Mouse (Mus musculus) limb, embryonic 10.5 days (tissue): Measurements from ENCODE around the gene Rhbdd1. TPM values are rescaled to one million over a fixed set of nuclear protein-coding genes. Genes with fewer than 3 reads are reported as not detected.

Experiments used
- DNase-seq: peaks from one replicate; pipeline ENCODE4 v3.0.0-alpha.2; 2017; ENCODE audit warnings: low spot score
- H3K27ac ChIP-seq: fragments of 300-500 bp; sonication (generic); 2 replicates; pipeline ENCODE4 v1.5.1; 2016; ENCODE audit warnings: mild to moderate bottlenecking
- H3K27me3 ChIP-seq: fragments of 300-500 bp; sonication (generic); 2 replicates; pipeline ENCODE4 v1.6.1; 2016; ENCODE audit warnings: low read depth, mild to moderate bottlenecking; ENCODE audit not compliant: poor library complexity, severe bottlenecking
- H3K36me3 ChIP-seq: fragments of 300-500 bp; sonication (generic); 2 replicates; pipeline ENCODE4 v1.6.1; 2016; ENCODE audit warnings: mild to moderate bottlenecking, moderate library complexity
- H3K4me1 ChIP-seq: fragments of 300-500 bp; sonication (generic); 2 replicates; pipeline ENCODE4 v1.6.1; 2016
- H3K4me3 ChIP-seq: fragments of 300-500 bp; sonication (generic); 2 replicates; pipeline ENCODE4 v1.5.1; 2016; ENCODE audit warnings: mild to moderate bottlenecking, moderate library complexity
- H3K9me3 ChIP-seq: fragments of 300-500 bp; sonication (generic); replicated peaks from 2 replicates; pipeline ENCODE4 v1.6.1; 2016; ENCODE audit warnings: mild to moderate bottlenecking
- WGBS: fragments of 180-500 bp; shearing (Covaris S2); methylation state at CpG from one replicate; pipeline ENCODE4 v1.1.7; 2016; 5-methylcytosine and 5-hydroxymethylcytosine counted together
- polyA plus RNA-seq: library from polyadenylated mRNA; unstranded; fragments of >200 nt; fragmentation: Nextera tagmentation; extraction: Ambion mirVana; gene quantifications from 2 replicates; pipeline ENCODE4 v1.2.1, GENCODE M21; 2016

The Rhbdd1 gene
- 8.4 and 9.1 TPM in 2 replicates for polyA plus RNA-seq

- 5% methylated on average over 47 of the region's 47 CpGs for WGBS
- Histone ChIP-seq H3K27me3 (no peaks in the 10 kb centered on the region), H3K9me3 (no peaks in the 10 kb centered on the region), H3K4me3 (peak within 1 kb of the TSS; percentile 91), H3K4me1 (peaks cover 15% of the 10 kb centered on the region), H3K27ac (peak within 1 kb of the TSS; percentile 96), H3K36me3 (no peaks in the 10 kb centered on the region)
- DNase-seq: peak; percentile 98
Measured at GRCm38 (mm10) chr1:82316111-82316745, at the start of gene Rhbdd1. TSS of gene Rhbdd1 (plus strand) at chr1:82316452.

- peaks cover 9% of the 10 kb centered on the region; the same call in 1 of the 2 replicates for H3K36me3 ChIP-seq
- H3K4me3 ChIP-seq: no peak overlapping the region
- H3K27ac ChIP-seq: no peak overlapping the region
- DNase-seq: no peak
- WGBS: 75% methylated on average over 4 of the region's 4 CpGs
- H3K4me1 ChIP-seq: peaks cover 10% of the 10 kb centered on the region
- H3K27me3 ChIP-seq: no peaks in the 10 kb centered on the region
- H3K9me3 ChIP-seq: no peaks in the 10 kb centered on the region
Measured at GRCm38 (mm10) chr1:82267547-82267946, 48.7 kb upstream of the Rhbdd1 start.

- H3K9me3 ChIP-seq: no peaks in the 10 kb centered on the region
- WGBS: 76% methylated on average over 5 of the region's 5 CpGs
- no peak overlapping the region for H3K4me3 ChIP-seq
- no peak overlapping the region for H3K27ac ChIP-seq
- H3K36me3 ChIP-seq: peaks cover 19% of the 10 kb centered on the region
- DNase-seq: no peak
- peaks cover 32% of the 10 kb centered on the region for H3K4me1 ChIP-seq
- H3K27me3 ChIP-seq: no peaks in the 10 kb centered on the region
Measured at GRCm38 (mm10) chr1:82272231-82272630, 44.0 kb upstream of the Rhbdd1 start.

- Histone ChIP-seq H3K4me1 (peaks cover 30% of the 10 kb centered on the region), H3K27me3 (no peaks in the 10 kb centered on the region), H3K27ac (0 out of 2 replicates have a peak overlapping the region, but pooled peaks have one; percentile 23), H3K4me3 (no peak overlapping the region), H3K9me3 (no peaks in the 10 kb centered on the region), H3K36me3 (peaks cover 32% of the 10 kb centered on the region)
- no peak for DNase-seq
- WGBS: 57% methylated on average over 6 of the region's 6 CpGs
Measured at GRCm38 (mm10) chr1:82273529-82273928, 42.7 kb upstream of the Rhbdd1 start.

- H3K27ac ChIP-seq: peak overlapping the region; percentile 23; the same call in 1 of the 2 replicates
- WGBS: 30% methylated on average over 1 of the region's 1 CpGs
- no peaks in the 10 kb centered on the region for H3K27me3 ChIP-seq
- no peak for DNase-seq
- no peak overlapping the region for H3K4me3 ChIP-seq
- no peaks in the 10 kb centered on the region for H3K9me3 ChIP-seq
- peaks cover 29% of the 10 kb centered on the region for H3K4me1 ChIP-seq
- H3K36me3 ChIP-seq: peaks cover 40% of the 10 kb centered on the region
Measured at GRCm38 (mm10) chr1:82274361-82274760, 41.9 kb upstream of the Rhbdd1 start.

- 95% methylated on average over 1 of the region's 1 CpGs for WGBS
- Histone ChIP-seq H3K4me1 (peaks cover 23% of the 10 kb centered on the region), H3K27ac (no peak overlapping the region), H3K4me3 (no peak overlapping the region), H3K36me3 (peaks cover 40% of the 10 kb centered on the region), H3K9me3 (no peaks in the 10 kb centered on the region), H3K27me3 (no peaks in the 10 kb centered on the region)
- DNase-seq: no peak
Measured at GRCm38 (mm10) chr1:82279768-82280167, 36.5 kb upstream of the Rhbdd1 start.

GRCm38 (mm10) chr1:82281823-82282222 lies 34.4 kb upstream of the Rhbdd1 start:
- Histone ChIP-seq H3K9me3 (no peaks in the 10 kb centered on the region), H3K4me3 (no peak overlapping the region), H3K4me1 (peaks cover 41% of the 10 kb centered on the region), H3K27me3 (peaks cover under 1% of the 10 kb centered on the region; the same call in 1 of the 2 replicates), H3K36me3 (peaks cover 34% of the 10 kb centered on the region), H3K27ac (no peak overlapping the region)
- DNase-seq: no peak
- WGBS: 78% methylated on average over 6 of the region's 6 CpGs

GRCm38 (mm10) chr1:82282992-82283611 lies 33.1 kb upstream of the Rhbdd1 start:
- H3K27me3 ChIP-seq: peaks cover 13% of the 10 kb centered on the region

GRCm38 (mm10) chr1:82283901-82284301 lies 32.4 kb upstream of the Rhbdd1 start:
- Histone ChIP-seq H3K4me1 (peaks cover 62% of the 10 kb centered on the region), H3K27me3 (peaks cover 21% of the 10 kb centered on the region), H3K9me3 (peaks cover 4% of the 10 kb centered on the region; the same call in 1 of the 2 replicates), H3K4me3 (peak overlapping the region; percentile 76), H3K27ac (peak overlapping the region; percentile 94), H3K36me3 (peaks cover 34% of the 10 kb centered on the region)
- 23% methylated on average over 1 of the region's 1 CpGs for WGBS
- DNase-seq: no peak

More at GRCm38 (mm10) chr1:82282992-82283611, 33.1 kb upstream of the Rhbdd1 start:
- peak overlapping the region; percentile 94 for H3K27ac ChIP-seq
- peaks cover 54% of the 10 kb centered on the region for H3K4me1 ChIP-seq
- WGBS: 1% methylated on average over 35 of the region's 35 CpGs
- H3K9me3 ChIP-seq: peaks cover 2% of the 10 kb centered on the region; the same call in 1 of the 2 replicates
- peak overlapping the region; percentile 76 for H3K4me3 ChIP-seq
- DNase-seq: peak; percentile 92
- H3K36me3 ChIP-seq: peaks cover 34% of the 10 kb centered on the region

GRCm38 (mm10) chr1:82284403-82284802 lies 31.8 kb upstream of the Rhbdd1 start:
- Histone ChIP-seq H3K27ac (peak overlapping the region; percentile 94), H3K4me1 (peaks cover 67% of the 10 kb centered on the region), H3K27me3 (peaks cover 26% of the 10 kb centered on the region), H3K9me3 (peaks cover 4% of the 10 kb centered on the region; the same call in 1 of the 2 replicates), H3K36me3 (peaks cover 34% of the 10 kb centered on the region), H3K4me3 (peak overlapping the region; percentile 76)
- WGBS: 44% methylated on average over 4 of the region's 4 CpGs
- DNase-seq: no peak

- H3K4me3 ChIP-seq: peak overlapping the region; percentile 76
- 67% methylated on average over 5 of the region's 5 CpGs for WGBS
- peaks cover 4% of the 10 kb centered on the region; the same call in 1 of the 2 replicates for H3K9me3 ChIP-seq
- peaks cover 78% of the 10 kb centered on the region for H3K4me1 ChIP-seq
- peaks cover 29% of the 10 kb centered on the region for H3K27me3 ChIP-seq
- peaks cover 31% of the 10 kb centered on the region for H3K36me3 ChIP-seq
- no peak for DNase-seq
- peak overlapping the region; percentile 66 for H3K27ac ChIP-seq
Measured at GRCm38 (mm10) chr1:82285461-82286189, 30.6 kb upstream of the Rhbdd1 start.

- Histone ChIP-seq H3K27ac (peak overlapping the region; percentile 66), H3K4me1 (peaks cover 78% of the 10 kb centered on the region), H3K27me3 (peaks cover 29% of the 10 kb centered on the region), H3K36me3 (peaks cover 31% of the 10 kb centered on the region), H3K4me3 (peak overlapping the region; percentile 76), H3K9me3 (peaks cover 4% of the 10 kb centered on the region; the same call in 1 of the 2 replicates)
- 48% methylated on average over 15 of the region's 15 CpGs for WGBS
- DNase-seq: no peak
Measured at GRCm38 (mm10) chr1:82286190-82287051, 29.8 kb upstream of the Rhbdd1 start.
